Mouse (Mus musculus) kidney, postnatal 36 days (tissue): ENCODE data around the gene Stk39.
A peak's percentile ranks its signal among the peaks of the same experiment; 100 is the strongest.

Source experiments
- DNase-seq, 2 experiments: peaks; one replicate each; pipeline ENCODE4 v3.0.0; 2021 to 2022; ENCODE audit warnings: mixed read lengths in 2 of 2

Gene Stk39

GRCm38 (mm10) chr2:68271301-68271700, 200.8 kb downstream of the Stk39 start:
- no peak for DNase-seq

GRCm38 (mm10) chr2:68270836-68271235, 201.2 kb downstream of the Stk39 start:
- no peak for DNase-seq

- no peak for DNase-seq
These were observed 202.4 kb downstream of the Stk39 start for GRCm38 (mm10) chr2:68269646-68270045.

GRCm38 (mm10) chr2:68264826-68265225, 207.2 kb downstream of the Stk39 start:
- no peak for DNase-seq

- no peak for DNase-seq
These were observed 211.2 kb downstream of the Stk39 start for GRCm38 (mm10) chr2:68260911-68261310.

- DNase-seq, result no peak
These were observed 214.5 kb downstream of the Stk39 start for GRCm38 (mm10) chr2:68257571-68257970.

- no peak for DNase-seq
These were observed 215.6 kb downstream of the Stk39 start for GRCm38 (mm10) chr2:68256472-68256871.

- DNase-seq, result no peak
These were observed 217.3 kb downstream of the Stk39 start for GRCm38 (mm10) chr2:68254756-68255155.

GRCm38 (mm10) chr2:68253222-68253621, 218.8 kb downstream of the Stk39 start:
- DNase-seq, result no peak

GRCm38 (mm10) chr2:68252048-68252758, 219.9 kb downstream of the Stk39 start:
- DNase-seq, result no peak

GRCm38 (mm10) chr2:68250897-68251296, 221.2 kb downstream of the Stk39 start:
- no peak for DNase-seq

GRCm38 (mm10) chr2:68249855-68250424, 222.1 kb downstream of the Stk39 start:
- no peak for DNase-seq

GRCm38 (mm10) chr2:68246284-68246683, 225.8 kb downstream of the Stk39 start:
- no peak for DNase-seq

GRCm38 (mm10) chr2:68244556-68244955, 227.5 kb downstream of the Stk39 start:
- no peak for DNase-seq

GRCm38 (mm10) chr2:68243879-68244553, 228.1 kb downstream of the Stk39 start:
- no peak for DNase-seq

GRCm38 (mm10) chr2:68243273-68243672, 228.8 kb downstream of the Stk39 start:
- no peak for DNase-seq

- no peak for DNase-seq
These were observed 230.0 kb downstream of the Stk39 start for GRCm38 (mm10) chr2:68242069-68242468.

- DNase-seq, result no peak
These were observed 230.4 kb downstream of the Stk39 start for GRCm38 (mm10) chr2:68241640-68242039.

- peak in 1 of 2 experiments; percentile 10 for DNase-seq
These were observed 232.7 kb downstream of the Stk39 start for GRCm38 (mm10) chr2:68239415-68239814.

- DNase-seq, result no peak
These were observed 239.1 kb downstream of the Stk39 start for GRCm38 (mm10) chr2:68232929-68233328.

GRCm38 (mm10) chr2:68229872-68230271, 242.2 kb downstream of the Stk39 start:
- DNase-seq, result no peak

- DNase-seq, result no peak
These were observed 243.0 kb downstream of the Stk39 start for GRCm38 (mm10) chr2:68229081-68229480.

- DNase-seq, result peak; percentile 13 to 46
These were observed 249.7 kb downstream of the Stk39 start for GRCm38 (mm10) chr2:68222227-68222873.

GRCm38 (mm10) chr2:68221226-68221625, 250.8 kb downstream of the Stk39 start:
- DNase-seq, result no peak
